Mouse (Mus musculus): ENCODE results near the gene Cyp3a16.

DNA sequence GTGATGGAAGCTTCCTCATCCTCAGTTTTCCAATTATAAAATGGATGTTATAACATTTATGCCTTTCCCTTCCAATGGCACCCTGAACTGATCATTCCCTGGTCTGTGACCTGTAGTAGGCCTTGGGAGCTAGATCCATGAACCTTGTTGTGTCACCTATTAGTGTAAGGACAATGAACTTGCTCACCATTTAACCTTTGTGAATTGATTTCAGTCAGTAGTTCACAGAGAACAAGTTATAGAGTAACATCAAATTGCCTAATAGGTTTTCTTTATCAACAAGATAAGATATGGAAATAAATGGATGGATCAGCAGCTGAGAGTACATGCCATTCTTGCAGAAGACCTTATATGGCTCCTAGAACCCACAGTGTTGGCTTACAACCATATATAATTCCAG, 38.5 kb downstream of the Cyp3a16 start:
- TF ChIP-seq POLR2A (IDR thresholded peaks at IDR 0.05; ENCODE audit: insufficient read depth, low read depth, low read length) (no peak), CTCF (IDR thresholded peaks at IDR 0.05; ENCODE audit: insufficient read depth, low read depth, low read length) (no peak)
